ENCODE assay signal across 8 mouse cellular contexts in genomic region chr3:145904850-145905776, GRCm38 (mm10). TPM values are rescaled to one million over a fixed set of nuclear protein-coding genes. Genes with fewer than 3 reads are reported as not detected.
DNase-seq lines count a peak whose midpoint lies in the region; ATAC-seq and TF ChIP-seq lines count a peak whose summit lies in the region.

No protein-coding gene starts in this region.

- no peaks in the 10 kb centered on the region for H3K27me3 ChIP-seq in forebrain, embryonic 10.5 days (ENCODE audit: poor library complexity, severe bottlenecking)
- no peaks in the 10 kb centered on the region for H3K27me3 ChIP-seq in heart, postnatal 0 days (ENCODE audit: control insufficient read depth, insufficient read depth, low read length)
- no peaks in the 10 kb centered on the region for H3K27me3 ChIP-seq in lung, postnatal 0 days (replicated peaks; ENCODE audit: insufficient read depth, low read length)

- 50% methylated on average over 22 of the region's 22 CpGs for WGBS in forebrain, embryonic 10.5 days
- 44% methylated on average over 22 of the region's 22 CpGs for WGBS in heart, postnatal 0 days
- WGBS in lung, postnatal 0 days: 51% methylated on average over 22 of the region's 22 CpGs

- H3K9ac ChIP-seq in heart, postnatal 0 days (replicated peaks; ENCODE audit: low read depth, low read length): no peak overlapping the region
- H3K9ac ChIP-seq in lung, postnatal 0 days (replicated peaks; ENCODE audit: low read depth): no peak overlapping the region

- no peak overlapping the region for H3K4me3 ChIP-seq in bone marrow macrophage, adult 2 months (ENCODE audit: insufficient read depth, low read length)
- 0 out of 2 replicates have a peak overlapping the region, but pooled peaks have one; percentile 16 for H3K4me3 ChIP-seq in forebrain, embryonic 10.5 days
- H3K4me3 ChIP-seq in heart, postnatal 0 days (ENCODE audit: low read depth, low read length): no peak overlapping the region
- H3K4me3 ChIP-seq in lung, postnatal 0 days (ENCODE audit: low read depth, low read length): no peak overlapping the region

- no peak overlapping the region for H3K27ac ChIP-seq in bone marrow macrophage, adult 2 months (ENCODE audit: insufficient read depth, low read depth, low read length)
- H3K27ac ChIP-seq in forebrain, embryonic 10.5 days: peak overlapping the region; percentile 68
- H3K27ac ChIP-seq in heart, postnatal 0 days (ENCODE audit: low read depth): no peak overlapping the region
- H3K27ac ChIP-seq in lung, postnatal 0 days (ENCODE audit: low read length): no peak overlapping the region

- TF ChIP-seq CTCF in bone marrow macrophage, adult 2 months (IDR thresholded peaks at IDR 0.05; ENCODE audit: low read depth, low read length): peak; percentile 89
- TF ChIP-seq CTCF in heart, postnatal 0 days (IDR thresholded peaks at IDR 0.05; ENCODE audit: low read depth): peak; percentile 74
- TF ChIP-seq CTCF in lung, postnatal 0 days (IDR thresholded peaks at IDR 0.05): peak; percentile 78

- H3K4me1 ChIP-seq in bone marrow macrophage, adult 2 months (ENCODE audit: control insufficient read depth, insufficient read depth, low read length): no peaks in the 10 kb centered on the region
- peaks cover 24% of the 10 kb centered on the region for H3K4me1 ChIP-seq in forebrain, embryonic 10.5 days
- H3K4me1 ChIP-seq in heart, postnatal 0 days (ENCODE audit: control insufficient read depth, insufficient read depth): peaks cover 3% of the 10 kb centered on the region; the same call in 1 of the 2 replicates
- no peaks in the 10 kb centered on the region for H3K4me1 ChIP-seq in lung, postnatal 0 days (ENCODE audit: insufficient read depth, low read depth, low read length)

- peak; percentile 64 for DNase-seq in MN1 (ENCODE audit: low spot score)
- peak; percentile 82 for DNase-seq in forebrain, embryonic 10.5 days (ENCODE audit: extremely low spot score, low spot score)
- peak; percentile 41 for DNase-seq in heart, postnatal 0 days (ENCODE audit: low spot score)
- DNase-seq in kidney, postnatal 36 days: peak; percentile 49 to 86
- DNase-seq in lung, postnatal 0 days (ENCODE audit: low spot score): peak; percentile 75
- peak; percentile 89 for DNase-seq in retina, embryonic 14.5 days (ENCODE audit: low spot score)

- peak; percentile 36; the same call in 1 of the 2 replicates for ATAC-seq in heart, postnatal 0 days (ENCODE audit: insufficient read depth, low read depth)
- no peak; the same call in 1 of the 2 replicates for ATAC-seq in lung, postnatal 0 days
- no peak for ATAC-seq in monocyte, adult 5-6 weeks (replicated peaks; ENCODE audit: insufficient number of reproducible peaks, low FRiP score, low TSS enrichment, poor library complexity, severe bottlenecking)

- no peak for TF ChIP-seq POLR2A in bone marrow macrophage, adult 2 months (IDR thresholded peaks at IDR 0.05; ENCODE audit: borderline replicate concordance, low read depth, low read length)

- no peaks in the 10 kb centered on the region for H3K9me3 ChIP-seq in forebrain, embryonic 10.5 days
- no peaks in the 10 kb centered on the region for H3K9me3 ChIP-seq in heart, postnatal 0 days (replicated peaks; ENCODE audit: control insufficient read depth, low read length)
- H3K9me3 ChIP-seq in lung, postnatal 0 days (ENCODE audit: low read length): no peaks in the 10 kb centered on the region

- H3K36me3 ChIP-seq in forebrain, embryonic 10.5 days (replicated peaks): no peaks in the 10 kb centered on the region
- H3K36me3 ChIP-seq in heart, postnatal 0 days (replicated peaks; ENCODE audit: control insufficient read depth, insufficient read depth, low read length): no peaks in the 10 kb centered on the region
- H3K36me3 ChIP-seq in lung, postnatal 0 days (ENCODE audit: insufficient read depth, low read length): no peaks in the 10 kb centered on the region

- TF ChIP-seq EP300 in heart, postnatal 0 days (IDR thresholded peaks at IDR 0.05; ENCODE audit: low read depth): no peak
- no peak for TF ChIP-seq EP300 in lung, postnatal 0 days (IDR thresholded peaks at IDR 0.05)

- peak overlapping the region; percentile 38 for H3K4me2 ChIP-seq in heart, postnatal 0 days (ENCODE audit: low read depth, low read length)
- 0 out of 2 replicates have a peak overlapping the region, but pooled peaks have one; percentile 30 for H3K4me2 ChIP-seq in lung, postnatal 0 days (replicated peaks; ENCODE audit: low read depth, low read length)

RNA-seq across cellular contexts. Expression of gene Bcl10, which starts 17.5 kb away (rescaled TPM):
- 85.5 and 92.5 TPM in 2 replicates for polyA plus RNA-seq in bone marrow macrophage, adult 2 months (2012; ENCODE audit: insufficient read depth, insufficient read length, missing spikeins)
- 46.5 and 46.8 TPM in 2 replicates for polyA plus RNA-seq in forebrain, embryonic 10.5 days (2016; fragmentation: Nextera tagmentation; extraction: Ambion mirVana)
- total RNA-seq in heart, postnatal 0 days (2014; rRNA removed; ENCODE audit: low replicate concordance): 16.1 and 48.3 TPM in 2 replicates
- 32.7 and 35.1 TPM in 2 replicates for polyA plus RNA-seq in heart, postnatal 0 days (2015; fragmentation: Nextera tagmentation; extraction: Ambion mirVana)
- polyA plus RNA-seq in lung, postnatal 0 days (2015; fragmentation: Nextera tagmentation; extraction: Ambion mirVana): 54.3 and 63.5 TPM in 2 replicates
- total RNA-seq in monocyte, adult 5-6 weeks (2017): 122 to 137 TPM (median 132 TPM) in 3 replicates

RNA-seq across cellular contexts. Expression of gene 2410004B18Rik, which starts 32.7 kb away (rescaled TPM):
- polyA plus RNA-seq in bone marrow macrophage, adult 2 months (2012; ENCODE audit: insufficient read depth, insufficient read length, missing spikeins): 23.2 and 24.2 TPM in 2 replicates
- 49.0 and 51.5 TPM in 2 replicates for polyA plus RNA-seq in forebrain, embryonic 10.5 days (2016; fragmentation: Nextera tagmentation; extraction: Ambion mirVana)
- 9.1 and 12.3 TPM in 2 replicates for total RNA-seq in heart, postnatal 0 days (2014; rRNA removed; ENCODE audit: low replicate concordance)
- 35.9 and 37.6 TPM in 2 replicates for polyA plus RNA-seq in heart, postnatal 0 days (2015; fragmentation: Nextera tagmentation; extraction: Ambion mirVana)
- 40.2 and 47.6 TPM in 2 replicates for polyA plus RNA-seq in lung, postnatal 0 days (2015; fragmentation: Nextera tagmentation; extraction: Ambion mirVana)
- 24.4 to 36.0 TPM (median 25.5 TPM) in 3 replicates for total RNA-seq in monocyte, adult 5-6 weeks (2017)
